Mouse (Mus musculus): ENCODE measurements around the gene Aarsd1.

DNA sequence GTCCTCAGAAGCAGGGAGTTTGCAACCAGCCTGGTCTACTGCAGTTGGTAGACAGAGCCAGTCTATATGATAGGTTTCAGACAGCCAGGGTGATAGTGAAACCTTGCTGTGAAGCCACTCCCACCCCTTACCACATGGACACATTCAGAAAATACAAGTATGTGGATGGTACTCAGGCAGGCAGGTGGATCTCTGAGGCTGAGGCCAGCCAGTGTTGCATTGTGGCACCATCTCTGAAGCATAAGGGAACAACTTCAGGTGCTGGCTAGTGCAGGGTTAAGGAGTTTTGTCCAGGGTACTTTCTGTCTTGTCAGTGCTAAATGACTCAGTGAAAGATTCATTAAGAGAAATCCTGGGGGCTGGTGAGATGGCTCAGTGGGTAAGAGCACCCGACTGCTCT is 28.9 kb upstream of the Aarsd1 start:
- TF ChIP-seq CTCF (IDR thresholded peaks at IDR 0.05; ENCODE audit: control insufficient read depth, insufficient read depth, insufficient replicate concordance, low read depth, low read length) (no peak), POLR2A (IDR thresholded peaks at IDR 0.05; ENCODE audit: control insufficient read depth, low read depth, low read length) (no peak)

Measured in testis, adult 2 months (tissue).